Mouse (Mus musculus): ENCODE data around the gene Tmem176b. TPM values are rescaled to one million over a fixed set of nuclear protein-coding genes. Genes with fewer than 3 reads are reported as not detected.

Gene Tmem176b
- polyA plus RNA-seq, 1 experiment from 2014 or later, result 113 TPM

GRCm38 (mm10) chr6:48815013-48815412 lies 26.3 kb downstream of the Tmem176b start:
- no peaks in the 10 kb centered on the region for H3K27me3 ChIP-seq (ENCODE audit: control insufficient read depth, insufficient read depth, low read depth, low read length)
- no peak overlapping the region for H3K9ac ChIP-seq (ENCODE audit: low read depth, low read length)
- no peaks in the 10 kb centered on the region for H3K4me1 ChIP-seq (ENCODE audit: control insufficient read depth, insufficient read depth, low read length)
- no peaks in the 10 kb centered on the region for H3K9me3 ChIP-seq (replicated peaks; ENCODE audit: control insufficient read depth, low read length, poor library complexity, severe bottlenecking)
- H3K36me3 ChIP-seq (ENCODE audit: control insufficient read depth, insufficient read depth, low read length), result no peaks in the 10 kb centered on the region
- ATAC-seq, result no peak
- H3K27ac ChIP-seq (ENCODE audit: low read length), result no peak overlapping the region
- H3K4me2 ChIP-seq (ENCODE audit: low read length), result no peak overlapping the region
- H3K4me3 ChIP-seq (ENCODE audit: low read depth, low read length), result no peak overlapping the region

- no peak for ATAC-seq
- no peaks in the 10 kb centered on the region for H3K36me3 ChIP-seq (ENCODE audit: control insufficient read depth, insufficient read depth, low read length)
- no peak overlapping the region for H3K27ac ChIP-seq (ENCODE audit: low read length)
- H3K4me1 ChIP-seq (ENCODE audit: control insufficient read depth, insufficient read depth, low read length), result no peaks in the 10 kb centered on the region
- H3K9me3 ChIP-seq (replicated peaks; ENCODE audit: control insufficient read depth, low read length, poor library complexity, severe bottlenecking), result no peaks in the 10 kb centered on the region
- H3K9ac ChIP-seq (ENCODE audit: low read depth, low read length), result no peak overlapping the region
- 74% methylated on average over 3 of the region's 3 CpGs for WGBS
- H3K4me2 ChIP-seq (ENCODE audit: low read length), result no peak overlapping the region
- no peaks in the 10 kb centered on the region for H3K27me3 ChIP-seq (ENCODE audit: control insufficient read depth, insufficient read depth, low read depth, low read length)
- no peak overlapping the region for H3K4me3 ChIP-seq (ENCODE audit: low read depth, low read length)
Measured at GRCm38 (mm10) chr6:48809494-48810219, 31.6 kb downstream of the Tmem176b start.

GRCm38 (mm10) chr6:48806746-48807145 lies 34.5 kb downstream of the Tmem176b start:
- no peak overlapping the region for H3K27ac ChIP-seq (ENCODE audit: low read length)
- 89% methylated on average over 3 of the region's 3 CpGs for WGBS
- no peak overlapping the region for H3K4me3 ChIP-seq (ENCODE audit: low read depth, low read length)
- no peak overlapping the region for H3K4me2 ChIP-seq (ENCODE audit: low read length)
- H3K27me3 ChIP-seq (ENCODE audit: control insufficient read depth, insufficient read depth, low read depth, low read length), result no peaks in the 10 kb centered on the region
- H3K9ac ChIP-seq (ENCODE audit: low read depth, low read length), result no peak overlapping the region
- no peaks in the 10 kb centered on the region for H3K36me3 ChIP-seq (ENCODE audit: control insufficient read depth, insufficient read depth, low read length)
- no peak for ATAC-seq
- H3K4me1 ChIP-seq (ENCODE audit: control insufficient read depth, insufficient read depth, low read length), result no peaks in the 10 kb centered on the region
- no peaks in the 10 kb centered on the region for H3K9me3 ChIP-seq (replicated peaks; ENCODE audit: control insufficient read depth, low read length, poor library complexity, severe bottlenecking)

GRCm38 (mm10) chr6:48804346-48804745 lies 37.0 kb downstream of the Tmem176b start:
- H3K4me1 ChIP-seq (ENCODE audit: control insufficient read depth, insufficient read depth, low read length), result no peaks in the 10 kb centered on the region
- no peaks in the 10 kb centered on the region for H3K27me3 ChIP-seq (ENCODE audit: control insufficient read depth, insufficient read depth, low read depth, low read length)
- H3K4me3 ChIP-seq (ENCODE audit: low read depth, low read length), result no peak overlapping the region
- no peak overlapping the region for H3K27ac ChIP-seq (ENCODE audit: low read length)
- no peak for ATAC-seq
- WGBS, result 84% methylated on average over 5 of the region's 5 CpGs
- H3K4me2 ChIP-seq (ENCODE audit: low read length), result no peak overlapping the region
- no peak overlapping the region for H3K9ac ChIP-seq (ENCODE audit: low read depth, low read length)
- H3K36me3 ChIP-seq (ENCODE audit: control insufficient read depth, insufficient read depth, low read length), result no peaks in the 10 kb centered on the region
- H3K9me3 ChIP-seq (replicated peaks; ENCODE audit: control insufficient read depth, low read length, poor library complexity, severe bottlenecking), result no peaks in the 10 kb centered on the region

GRCm38 (mm10) chr6:48803406-48804051 lies 37.8 kb downstream of the Tmem176b start:
- Histone ChIP-seq H3K9me3 (replicated peaks; ENCODE audit: control insufficient read depth, low read length, poor library complexity, severe bottlenecking) (no peaks in the 10 kb centered on the region), H3K36me3 (ENCODE audit: control insufficient read depth, insufficient read depth, low read length) (no peaks in the 10 kb centered on the region), H3K9ac (ENCODE audit: low read depth, low read length) (no peak overlapping the region), H3K4me3 (ENCODE audit: low read depth, low read length) (no peak overlapping the region), H3K27me3 (ENCODE audit: control insufficient read depth, insufficient read depth, low read depth, low read length) (no peaks in the 10 kb centered on the region), H3K27ac (ENCODE audit: low read length) (no peak overlapping the region), H3K4me1 (ENCODE audit: control insufficient read depth, insufficient read depth, low read length) (no peaks in the 10 kb centered on the region), H3K4me2 (ENCODE audit: low read length) (no peak overlapping the region)
- ATAC-seq, result no peak

- no peak overlapping the region for H3K9ac ChIP-seq (ENCODE audit: low read depth, low read length)
- 70% methylated on average over 1 of the region's 1 CpGs for WGBS
- no peak for ATAC-seq
Measured at GRCm38 (mm10) chr6:48801897-48802296, 39.4 kb downstream of the Tmem176b start.

GRCm38 (mm10) chr6:48787867-48788266 lies 53.4 kb downstream of the Tmem176b start:
- H3K27me3 ChIP-seq (ENCODE audit: control insufficient read depth, insufficient read depth, low read depth, low read length), result no peaks in the 10 kb centered on the region
- no peaks in the 10 kb centered on the region for H3K4me1 ChIP-seq (ENCODE audit: control insufficient read depth, insufficient read depth, low read length)
- ATAC-seq, result no peak
- no peak overlapping the region for H3K27ac ChIP-seq (ENCODE audit: low read length)
- WGBS, result 93% methylated on average over 2 of the region's 2 CpGs
- H3K4me3 ChIP-seq (ENCODE audit: low read depth, low read length), result no peak overlapping the region
- H3K4me2 ChIP-seq (ENCODE audit: low read length), result no peak overlapping the region
- no peaks in the 10 kb centered on the region for H3K36me3 ChIP-seq (ENCODE audit: control insufficient read depth, insufficient read depth, low read length)
- H3K9me3 ChIP-seq (replicated peaks; ENCODE audit: control insufficient read depth, low read length, poor library complexity, severe bottlenecking), result no peaks in the 10 kb centered on the region
- no peak overlapping the region for H3K9ac ChIP-seq (ENCODE audit: low read depth, low read length)

More at GRCm38 (mm10) chr6:48801897-48802296, 39.4 kb downstream of the Tmem176b start:
- H3K27me3 ChIP-seq (ENCODE audit: control insufficient read depth, insufficient read depth, low read depth, low read length), result no peaks in the 10 kb centered on the region
- no peaks in the 10 kb centered on the region for H3K9me3 ChIP-seq (replicated peaks; ENCODE audit: control insufficient read depth, low read length, poor library complexity, severe bottlenecking)
- no peak overlapping the region for H3K4me3 ChIP-seq (ENCODE audit: low read depth, low read length)
- H3K27ac ChIP-seq (ENCODE audit: low read length), result no peak overlapping the region
- no peaks in the 10 kb centered on the region for H3K4me1 ChIP-seq (ENCODE audit: control insufficient read depth, insufficient read depth, low read length)
- H3K4me2 ChIP-seq (ENCODE audit: low read length), result no peak overlapping the region
- H3K36me3 ChIP-seq (ENCODE audit: control insufficient read depth, insufficient read depth, low read length), result no peaks in the 10 kb centered on the region

GRCm38 (mm10) chr6:48785601-48786000 lies 55.7 kb downstream of the Tmem176b start:
- Histone ChIP-seq H3K9ac (ENCODE audit: low read depth, low read length) (no peak overlapping the region), H3K27ac (ENCODE audit: low read length) (no peak overlapping the region), H3K9me3 (replicated peaks; ENCODE audit: control insufficient read depth, low read length, poor library complexity, severe bottlenecking) (no peaks in the 10 kb centered on the region), H3K4me3 (ENCODE audit: low read depth, low read length) (no peak overlapping the region), H3K27me3 (ENCODE audit: control insufficient read depth, insufficient read depth, low read depth, low read length) (no peaks in the 10 kb centered on the region), H3K4me2 (ENCODE audit: low read length) (no peak overlapping the region), H3K4me1 (ENCODE audit: control insufficient read depth, insufficient read depth, low read length) (no peaks in the 10 kb centered on the region), H3K36me3 (ENCODE audit: control insufficient read depth, insufficient read depth, low read length) (no peaks in the 10 kb centered on the region)
- ATAC-seq, result no peak
- WGBS, result 82% methylated on average over 2 of the region's 2 CpGs

- Histone ChIP-seq H3K4me2 (ENCODE audit: low read length) (no peak overlapping the region), H3K27ac (ENCODE audit: low read length) (no peak overlapping the region), H3K9me3 (replicated peaks; ENCODE audit: control insufficient read depth, low read length, poor library complexity, severe bottlenecking) (no peaks in the 10 kb centered on the region), H3K9ac (ENCODE audit: low read depth, low read length) (no peak overlapping the region), H3K27me3 (ENCODE audit: control insufficient read depth, insufficient read depth, low read depth, low read length) (no peaks in the 10 kb centered on the region), H3K4me1 (ENCODE audit: control insufficient read depth, insufficient read depth, low read length) (no peaks in the 10 kb centered on the region), H3K36me3 (ENCODE audit: control insufficient read depth, insufficient read depth, low read length) (no peaks in the 10 kb centered on the region), H3K4me3 (ENCODE audit: low read depth, low read length) (no peak overlapping the region)
- 64% methylated on average over 1 of the region's 1 CpGs for WGBS
- no peak for ATAC-seq
Measured at GRCm38 (mm10) chr6:48785189-48785588, 56.1 kb downstream of the Tmem176b start.

All from midbrain, embryonic 16.5 days (tissue).